Mouse (Mus musculus) liver, embryonic 14.5 days (tissue): ENCODE results near the gene Pdgfa.

Experiments used
- CTCF ChIP-seq: IDR thresholded peaks from 2 replicates; pipeline ENCODE4 v1.5.1; 2016; ENCODE audit warnings: antibody characterized with exemption, low read depth, control low read depth
- EP300 ChIP-seq: IDR thresholded peaks from 2 replicates; pipeline ENCODE4 v1.6.1; 2016; ENCODE audit warnings: antibody characterized with exemption, low read depth

DNA sequence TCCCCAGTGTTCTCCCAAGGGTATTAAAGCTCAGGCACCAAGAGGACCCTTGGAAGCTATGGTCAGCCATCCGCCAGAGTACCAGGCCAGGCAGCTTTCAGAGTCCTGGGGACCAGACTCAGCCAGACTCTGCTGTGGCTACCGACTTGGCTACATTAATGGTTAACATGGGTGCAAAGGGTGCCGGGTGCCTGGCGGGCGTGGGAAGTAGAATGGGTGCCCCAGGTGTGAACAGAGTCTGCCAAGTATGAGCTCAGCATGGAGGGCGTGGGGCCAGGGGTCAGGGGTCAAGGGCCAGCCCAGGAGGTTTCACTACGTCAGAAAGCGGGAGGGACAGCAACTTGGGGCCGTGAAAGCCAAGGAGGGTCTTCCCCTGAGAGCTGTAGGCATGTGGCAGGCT, 16.6 kb downstream of the Pdgfa start:
- no peak for TF ChIP-seq CTCF
- no peak for TF ChIP-seq EP300
